ENCODE assay signal across 19 mouse cellular contexts in the genomic region with DNA sequence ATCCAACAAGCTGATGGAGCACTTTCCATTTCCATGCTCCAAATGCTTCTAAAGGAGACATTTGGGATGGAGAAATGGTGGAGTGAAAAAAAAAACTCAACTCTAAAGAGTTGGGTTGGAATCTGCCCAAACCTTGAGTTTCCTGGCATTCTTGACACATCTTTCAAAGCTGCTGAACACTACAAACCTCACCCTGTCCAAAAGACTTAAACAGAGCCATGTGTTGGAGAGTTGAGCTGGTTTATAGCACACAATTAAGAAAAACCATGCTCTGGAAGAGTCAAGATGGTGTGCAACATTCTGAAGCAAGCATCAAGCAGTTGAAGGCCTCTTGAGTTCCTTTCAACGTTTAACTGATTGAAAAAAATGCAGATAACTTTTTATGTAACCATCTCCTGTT.
A peak's percentile ranks its signal among the peaks of the same experiment; 100 is the strongest.
DNase-seq lines count a peak whose midpoint lies in the region; ATAC-seq and TF ChIP-seq lines count a peak whose summit lies in the region.
"Had no signal": no experiment of that assay in that cellular context is flagged by ENCODE, and none has a peak within 500 bp of the region (broad histone marks: within the 10 kb centered on the region; RNA-seq: fewer than 3 reads in every experiment).

No protein-coding gene starts in this region.

- DNase-seq in forebrain, postnatal 0 days = peak; percentile 64
- DNase-seq in forebrain, embryonic 11.5 days (ENCODE audit: low spot score) = no peak
- DNase-seq in lung, postnatal 10 days = peak; percentile 14
- DNase-seq in lung, postnatal 25 days (ENCODE audit: low spot score) = no peak
- peak; percentile 65 for DNase-seq in brain, adult 2 months (ENCODE audit: low read depth, low spot score)
- no peak for DNase-seq in spleen, postnatal 36 days (ENCODE audit: low spot score in 2 of 2)
- no peak for DNase-seq in adrenal gland, postnatal 10 days
- DNase-seq: adrenal gland, postnatal 14 days; cerebellum, adult 11-12 months; cerebellum, adult 9-10 months; cerebellum, postnatal 25 days; gastrocnemius, postnatal 14 days; heart, postnatal 36 days; kidney, adult 8-10 months had no signal

- no peak overlapping the region for H3K9ac ChIP-seq in forebrain, postnatal 0 days
- no peak overlapping the region for H3K9ac ChIP-seq in forebrain, embryonic 11.5 days (ENCODE audit: low read length)
- H3K9ac ChIP-seq: forebrain, embryonic 13.5 days; heart, embryonic 13.5 days; hindbrain, embryonic 15.5 days had no signal

- no peak for TF ChIP-seq CTCF in forebrain, postnatal 0 days (IDR thresholded peaks at IDR 0.05; ENCODE audit: low read depth)

- H3K36me3 ChIP-seq in forebrain, postnatal 0 days (ENCODE audit: insufficient read depth) = no peaks in the 10 kb centered on the region
- H3K36me3 ChIP-seq in forebrain, embryonic 11.5 days (ENCODE audit: control insufficient read depth, insufficient read depth, low read length) = no peaks in the 10 kb centered on the region
- H3K36me3 ChIP-seq: heart, embryonic 13.5 days; hindbrain, embryonic 15.5 days had no signal

- H3K4me2 ChIP-seq in forebrain, postnatal 0 days (ENCODE audit: low read depth) = no peak overlapping the region
- H3K4me2 ChIP-seq in forebrain, embryonic 11.5 days (ENCODE audit: low read depth, low read length, severe bottlenecking) = no peak overlapping the region
- H3K4me2 ChIP-seq: forebrain, embryonic 13.5 days; heart, embryonic 13.5 days; hindbrain, embryonic 15.5 days had no signal

- 20% methylated on average over 1 of the region's 1 CpGs for WGBS in forebrain, postnatal 0 days
- WGBS in forebrain, embryonic 11.5 days = 55% methylated on average over 1 of the region's 1 CpGs

- ATAC-seq in forebrain, postnatal 0 days = peak; percentile 89
- no peak for ATAC-seq in forebrain, embryonic 11.5 days (replicated peaks; ENCODE audit: low FRiP score)
- ATAC-seq: forebrain, embryonic 13.5 days; intestine, postnatal 0 days had no signal

- no peaks in the 10 kb centered on the region for H3K4me1 ChIP-seq in forebrain, postnatal 0 days (ENCODE audit: insufficient read depth)
- H3K4me1 ChIP-seq in forebrain, embryonic 11.5 days (replicated peaks; ENCODE audit: control insufficient read depth, insufficient read depth, low read length) = no peaks in the 10 kb centered on the region
- H3K4me1 ChIP-seq: forebrain, embryonic 13.5 days; heart, embryonic 13.5 days; hindbrain, embryonic 15.5 days had no signal

- no peaks in the 10 kb centered on the region for H3K9me3 ChIP-seq in forebrain, postnatal 0 days (ENCODE audit: low read length)
- no peaks in the 10 kb centered on the region for H3K9me3 ChIP-seq in forebrain, embryonic 11.5 days (ENCODE audit: control insufficient read depth, low read length)
- H3K9me3 ChIP-seq: forebrain, embryonic 13.5 days; heart, embryonic 13.5 days; hindbrain, embryonic 15.5 days had no signal

- no peak overlapping the region for H3K4me3 ChIP-seq in forebrain, postnatal 0 days (ENCODE audit: low read depth, low read length)
- H3K4me3 ChIP-seq in forebrain, embryonic 11.5 days (ENCODE audit: low read depth, low read length) = no peak overlapping the region
- H3K4me3 ChIP-seq: forebrain, embryonic 13.5 days; heart, embryonic 13.5 days; hindbrain, embryonic 15.5 days had no signal

- H3K27ac ChIP-seq in forebrain, postnatal 0 days (ENCODE audit: low read depth, low read length) = no peak overlapping the region
- no peak overlapping the region for H3K27ac ChIP-seq in forebrain, embryonic 11.5 days (ENCODE audit: low read depth, low read length)
- H3K27ac ChIP-seq: forebrain, embryonic 13.5 days; heart, embryonic 13.5 days; hindbrain, embryonic 15.5 days had no signal

- no peaks in the 10 kb centered on the region for H3K27me3 ChIP-seq in forebrain, postnatal 0 days (ENCODE audit: insufficient read depth, low read length)
- H3K27me3 ChIP-seq in forebrain, embryonic 11.5 days (ENCODE audit: control insufficient read depth, insufficient read depth, low read length) = no peaks in the 10 kb centered on the region
- H3K27me3 ChIP-seq: CH12.LX; forebrain, embryonic 13.5 days; heart, embryonic 13.5 days; hindbrain, embryonic 15.5 days had no signal

Comparison
In these comparisons a context has a peak if more than half of its experiments do, and no peak if none do; other contexts are left out.
1. DNase-seq: peak in forebrain, postnatal 0 days (single experiment), lung, postnatal 10 days (single experiment) and brain, adult 2 months (single experiment); none in forebrain, embryonic 11.5 days (single experiment), lung, postnatal 25 days (single experiment), spleen, postnatal 36 days (0 of 2) and adrenal gland, postnatal 10 days (single experiment).